Mouse (Mus musculus): Measurements from ENCODE around the gene Abcb11. TPM values are rescaled to one million over a fixed set of nuclear protein-coding genes. Genes with fewer than 3 reads are reported as not detected.
A peak's percentile ranks its signal among the peaks of the same experiment; 100 is the strongest.

Abcb11 gene
- polyA plus RNA-seq, 2 experiments: not detected

DNA sequence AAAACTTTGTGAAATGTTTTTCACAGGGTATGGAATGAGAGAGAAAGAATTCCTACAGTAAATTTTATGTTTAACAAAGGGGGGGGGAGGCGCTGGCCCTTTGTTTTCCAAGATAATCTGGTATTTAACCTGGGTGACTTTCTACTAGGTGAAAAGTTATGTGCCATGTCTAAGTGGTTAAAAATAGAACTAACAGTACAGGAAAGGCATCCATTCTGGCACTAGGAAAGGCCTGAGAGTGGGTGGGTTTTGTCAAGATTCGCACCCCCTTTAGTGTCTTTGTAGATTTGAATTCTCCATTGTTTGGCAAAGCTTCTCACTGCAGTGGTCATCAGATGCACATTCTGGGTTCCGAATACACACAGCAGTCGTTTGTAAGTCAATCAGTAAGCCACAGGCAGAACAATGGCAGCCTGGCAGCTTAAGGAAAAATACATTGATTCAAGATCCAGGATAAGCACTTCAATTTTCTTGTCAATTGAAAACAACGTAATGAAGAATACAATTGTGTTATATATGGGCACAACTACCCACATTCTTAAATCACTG is 120.5 kb downstream of the Abcb11 start:
- H3K9ac ChIP-seq (ENCODE audit: low read depth, low read length, severe bottlenecking): no peak overlapping the region
- no peak for DNase-seq (ENCODE audit: low spot score)
- no peaks in the 10 kb centered on the region for H3K36me3 ChIP-seq (ENCODE audit: control insufficient read depth, insufficient read depth, low read length)
- TF ChIP-seq POLR2A (IDR thresholded peaks at IDR 0.05; ENCODE audit: borderline replicate concordance, extremely low read depth, insufficient read depth, insufficient read length): no peak
- 72% methylated on average over 5 of the region's 5 CpGs for WGBS
- no peaks in the 10 kb centered on the region for H3K4me1 ChIP-seq (ENCODE audit: control insufficient read depth, insufficient read depth, low read length)
- H3K4me3 ChIP-seq (replicated peaks; ENCODE audit: low read length): no peak overlapping the region
- no peak for ATAC-seq (ENCODE audit: low FRiP score, low read depth)
- no peaks in the 10 kb centered on the region for H3K9me3 ChIP-seq (ENCODE audit: control insufficient read depth, low read length)
- H3K4me2 ChIP-seq (replicated peaks; ENCODE audit: low read depth, low read length, severe bottlenecking): no peak overlapping the region
- no peaks in the 10 kb centered on the region for H3K27me3 ChIP-seq (ENCODE audit: control insufficient read depth, insufficient read depth, low read length)
- no peak overlapping the region for H3K27ac ChIP-seq (replicated peaks; ENCODE audit: low read depth, low read length)

DNA sequence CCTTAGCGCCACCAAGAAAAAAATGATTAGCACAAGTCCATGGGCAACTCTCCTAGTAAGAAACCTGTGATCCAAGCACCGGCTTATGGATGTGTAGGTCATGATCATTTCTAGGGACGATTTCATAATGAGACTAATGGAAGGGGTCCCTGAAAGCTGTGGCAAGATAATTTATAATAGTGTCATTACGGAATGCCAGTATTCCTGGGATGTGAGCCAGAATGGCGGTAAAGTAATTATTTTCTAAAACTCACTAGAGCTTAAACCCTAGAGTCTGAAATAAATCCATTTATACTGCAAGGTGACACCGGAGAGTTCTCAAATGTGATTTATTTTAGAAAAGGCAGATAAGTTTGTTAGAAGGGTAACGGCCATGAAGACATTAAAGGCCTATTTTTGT is 127.2 kb downstream of the Abcb11 start:
- TF ChIP-seq POLR2A (IDR thresholded peaks at IDR 0.05; ENCODE audit: borderline replicate concordance, extremely low read depth, insufficient read depth, insufficient read length): no peak
- ATAC-seq (ENCODE audit: low FRiP score, low read depth): no peak
- peak; percentile 19 for DNase-seq (ENCODE audit: low spot score)
- no peaks in the 10 kb centered on the region for H3K9me3 ChIP-seq (ENCODE audit: control insufficient read depth, low read length)
- H3K9ac ChIP-seq (ENCODE audit: low read depth, low read length, severe bottlenecking): no peak overlapping the region
- H3K4me2 ChIP-seq (replicated peaks; ENCODE audit: low read depth, low read length, severe bottlenecking): no peak overlapping the region
- H3K27me3 ChIP-seq (ENCODE audit: control insufficient read depth, insufficient read depth, low read length): no peaks in the 10 kb centered on the region
- H3K36me3 ChIP-seq (ENCODE audit: control insufficient read depth, insufficient read depth, low read length): no peaks in the 10 kb centered on the region
- H3K4me1 ChIP-seq (ENCODE audit: control insufficient read depth, insufficient read depth, low read length): no peaks in the 10 kb centered on the region
- no peak overlapping the region for H3K4me3 ChIP-seq (replicated peaks; ENCODE audit: low read length)
- no peak overlapping the region for H3K27ac ChIP-seq (replicated peaks; ENCODE audit: low read depth, low read length)
- 69% methylated on average over 7 of the region's 7 CpGs for WGBS

GRCm38 (mm10) chr2:69212652-69213051 is 129.8 kb downstream of the Abcb11 start:
- ATAC-seq (ENCODE audit: low FRiP score, low read depth) (no peak), DNase-seq (ENCODE audit: low spot score) (no peak)
- no peak for TF ChIP-seq POLR2A (IDR thresholded peaks at IDR 0.05; ENCODE audit: borderline replicate concordance, extremely low read depth, insufficient read depth, insufficient read length)
- H3K27ac ChIP-seq (replicated peaks; ENCODE audit: low read depth, low read length): no peak overlapping the region
- H3K36me3 ChIP-seq (ENCODE audit: control insufficient read depth, insufficient read depth, low read length): no peaks in the 10 kb centered on the region
- H3K9ac ChIP-seq (ENCODE audit: low read depth, low read length, severe bottlenecking): no peak overlapping the region
- 59% methylated on average over 10 of the region's 10 CpGs for WGBS
- no peaks in the 10 kb centered on the region for H3K4me1 ChIP-seq (ENCODE audit: control insufficient read depth, insufficient read depth, low read length)
- no peak overlapping the region for H3K4me3 ChIP-seq (replicated peaks; ENCODE audit: low read length)
- no peaks in the 10 kb centered on the region for H3K27me3 ChIP-seq (ENCODE audit: control insufficient read depth, insufficient read depth, low read length)
- H3K4me2 ChIP-seq (replicated peaks; ENCODE audit: low read depth, low read length, severe bottlenecking): no peak overlapping the region
- H3K9me3 ChIP-seq (ENCODE audit: control insufficient read depth, low read length): no peaks in the 10 kb centered on the region

GRCm38 (mm10) chr2:69210773-69211172 is 131.6 kb downstream of the Abcb11 start, which contains the start of gene G6pc2:
TSS of gene G6pc2 (plus strand) at chr2:69211073.
- Histone ChIP-seq H3K36me3 (ENCODE audit: control insufficient read depth, insufficient read depth, low read length) (no peaks in the 10 kb centered on the region), H3K4me1 (ENCODE audit: control insufficient read depth, insufficient read depth, low read length) (no peaks in the 10 kb centered on the region), H3K4me2 (replicated peaks; ENCODE audit: low read depth, low read length, severe bottlenecking) (no peak within 1 kb of the TSS), H3K27ac (replicated peaks; ENCODE audit: low read depth, low read length) (no peak within 1 kb of the TSS), H3K27me3 (ENCODE audit: control insufficient read depth, insufficient read depth, low read length) (no peaks in the 10 kb centered on the region), H3K4me3 (replicated peaks; ENCODE audit: low read length) (no peak within 1 kb of the TSS), H3K9ac (ENCODE audit: low read depth, low read length, severe bottlenecking) (no peak within 1 kb of the TSS), H3K9me3 (ENCODE audit: control insufficient read depth, low read length) (no peaks in the 10 kb centered on the region)
- TF ChIP-seq POLR2A (IDR thresholded peaks at IDR 0.05; ENCODE audit: borderline replicate concordance, extremely low read depth, insufficient read depth, insufficient read length): no peak
- DNase-seq (ENCODE audit: low spot score) (no peak), ATAC-seq (ENCODE audit: low FRiP score, low read depth) (no peak)
- 75% methylated on average over 7 of the region's 7 CpGs for WGBS

GRCm38 (mm10) chr2:69209684-69210083 is 132.7 kb downstream of the Abcb11 start:
- no peak for TF ChIP-seq POLR2A (IDR thresholded peaks at IDR 0.05; ENCODE audit: borderline replicate concordance, extremely low read depth, insufficient read depth, insufficient read length)
- Histone ChIP-seq H3K9me3 (ENCODE audit: control insufficient read depth, low read length) (no peaks in the 10 kb centered on the region), H3K36me3 (ENCODE audit: control insufficient read depth, insufficient read depth, low read length) (no peaks in the 10 kb centered on the region), H3K4me3 (replicated peaks; ENCODE audit: low read length) (no peak overlapping the region), H3K4me1 (ENCODE audit: control insufficient read depth, insufficient read depth, low read length) (peaks cover 3% of the 10 kb centered on the region; the same call in 1 of the 2 replicates), H3K27ac (replicated peaks; ENCODE audit: low read depth, low read length) (no peak overlapping the region), H3K4me2 (replicated peaks; ENCODE audit: low read depth, low read length, severe bottlenecking) (no peak overlapping the region), H3K9ac (ENCODE audit: low read depth, low read length, severe bottlenecking) (no peak overlapping the region), H3K27me3 (ENCODE audit: control insufficient read depth, insufficient read depth, low read length) (no peaks in the 10 kb centered on the region)
- 85% methylated on average over 3 of the region's 3 CpGs for WGBS
- ATAC-seq (ENCODE audit: low FRiP score, low read depth): no peak
- no peak for DNase-seq (ENCODE audit: low spot score)

Data from limb, embryonic 14.5 days (tissue).